ENCODE assay signal across 20 mouse cellular contexts in genomic region chr19:6271206-6271605, GRCm38 (mm10). TPM values are rescaled to one million over a fixed set of nuclear protein-coding genes. Genes with fewer than 3 reads are reported as not detected.
DNase-seq lines count a peak whose midpoint lies in the region; ATAC-seq and TF ChIP-seq lines count a peak whose summit lies in the region.
"Had no signal": no experiment of that assay in that cellular context is flagged by ENCODE, and none has a peak within 500 bp of the region (broad histone marks: within the 10 kb centered on the region; RNA-seq: fewer than 3 reads in every experiment).

No protein-coding gene starts in this region.

- WGBS in liver, postnatal 0 days (ENCODE audit: insufficient replicate concordance): 58% methylated on average over 8 of the region's 8 CpGs
- 52% methylated on average over 8 of the region's 8 CpGs for WGBS in liver, embryonic 11.5 days
- WGBS in kidney, embryonic 14.5 days: 35% methylated on average over 8 of the region's 8 CpGs
- 30% methylated on average over 8 of the region's 8 CpGs for WGBS in stomach, postnatal 0 days

- DNase-seq in gastrocnemius, adult 2 months: no peak
- no peak for DNase-seq in gastrocnemius, postnatal 14 days
- DNase-seq in liver, postnatal 0 days: no peak
- DNase-seq in liver, embryonic 11.5 days (ENCODE audit: low spot score): no peak
- peak; percentile 29 for DNase-seq in stomach, postnatal 0 days (ENCODE audit: low spot score)
- no peak for DNase-seq in c-Kit-positive CD71-positive TER-119-positive erythroid progenitor cells, embryonic 14.5 days (ENCODE audit: low spot score)
- no peak for DNase-seq in ovary, postnatal 10 days (ENCODE audit: low spot score)
- DNase-seq: cerebellum, adult 11-12 months; embryo, embryonic 11 days; right cerebral cortex, adult 18-20 months; thymus, adult 2 months had no signal

- TF ChIP-seq EP300 in liver, postnatal 0 days (IDR thresholded peaks at IDR 0.05; ENCODE audit: low read depth): no peak
- no peak for TF ChIP-seq EP300 in stomach, postnatal 0 days (optimal IDR thresholded peaks at IDR 0.05)

- H3K4me2 ChIP-seq in liver, postnatal 0 days (ENCODE audit: low read depth, low read length): no peak overlapping the region
- no peak overlapping the region for H3K4me2 ChIP-seq in liver, embryonic 11.5 days
- no peak overlapping the region for H3K4me2 ChIP-seq in kidney, embryonic 14.5 days (replicated peaks; ENCODE audit: low read depth, low read length)
- no peak overlapping the region for H3K4me2 ChIP-seq in stomach, postnatal 0 days (replicated peaks; ENCODE audit: low read depth)
- H3K4me2 ChIP-seq: heart, embryonic 15.5 days; limb, embryonic 15.5 days; midbrain, embryonic 11.5 days; neural tube, embryonic 12.5 days had no signal

- no peak for TF ChIP-seq CTCF in gastrocnemius, adult 2 months (IDR thresholded peaks at IDR 0.05)
- no peak for TF ChIP-seq CTCF in liver, postnatal 0 days (IDR thresholded peaks at IDR 0.05; ENCODE audit: low read depth)
- TF ChIP-seq CTCF in stomach, postnatal 0 days (IDR thresholded peaks at IDR 0.05; ENCODE audit: low read depth): no peak

- peaks cover 54% of the 10 kb centered on the region for H3K4me1 ChIP-seq in liver, postnatal 0 days (ENCODE audit: insufficient read depth)
- peaks cover 7% of the 10 kb centered on the region for H3K4me1 ChIP-seq in liver, embryonic 11.5 days (replicated peaks; ENCODE audit: control insufficient read depth, insufficient read depth, low read length)
- H3K4me1 ChIP-seq in kidney, embryonic 14.5 days (ENCODE audit: control insufficient read depth, insufficient read depth, low read length): peaks cover 6% of the 10 kb centered on the region; the same call in 1 of the 2 replicates
- H3K4me1 ChIP-seq in stomach, postnatal 0 days (replicated peaks; ENCODE audit: control insufficient read depth, insufficient read depth): no peaks in the 10 kb centered on the region

- H3K9ac ChIP-seq in liver, postnatal 0 days (replicated peaks): peak overlapping the region; percentile 30; the same call in 1 of the 2 replicates
- no peak overlapping the region for H3K9ac ChIP-seq in liver, embryonic 11.5 days (ENCODE audit: low read depth, low read length)
- H3K9ac ChIP-seq in kidney, embryonic 14.5 days (ENCODE audit: low read depth, low read length): peak overlapping the region; percentile 12; the same call in 1 of the 2 replicates
- H3K9ac ChIP-seq in stomach, postnatal 0 days (ENCODE audit: low read length): no peak overlapping the region
- H3K9ac ChIP-seq: heart, embryonic 15.5 days; limb, embryonic 15.5 days; neural tube, embryonic 12.5 days had no signal

- no peak for ATAC-seq in liver, postnatal 0 days
- ATAC-seq in liver, embryonic 11.5 days (replicated peaks; ENCODE audit: low FRiP score): no peak
- ATAC-seq in kidney, embryonic 14.5 days (ENCODE audit: low FRiP score, low TSS enrichment): no peak
- ATAC-seq in stomach, postnatal 0 days (ENCODE audit: low FRiP score, low TSS enrichment): no peak
- ATAC-seq: activated CD4-positive, CD25-positive, alpha-beta regulatory T cell, adult 4 months; lung, postnatal 0 days had no signal

- intact Hi-C loops in gastrocnemius, adult 2 months (cut with DNase I): no loop called here
- intact Hi-C loops in gastrocnemius, postnatal 14 days (cut with DNase I; ENCODE audit: low total_unique reads): no loop called here

- no peaks in the 10 kb centered on the region for H3K36me3 ChIP-seq in liver, postnatal 0 days (replicated peaks; ENCODE audit: insufficient read depth, low read length)
- no peaks in the 10 kb centered on the region for H3K36me3 ChIP-seq in liver, embryonic 11.5 days (ENCODE audit: control insufficient read depth, insufficient read depth, low read length)
- H3K36me3 ChIP-seq in kidney, embryonic 14.5 days (ENCODE audit: control insufficient read depth, insufficient read depth, low read length): no peaks in the 10 kb centered on the region
- no peaks in the 10 kb centered on the region for H3K36me3 ChIP-seq in stomach, postnatal 0 days (ENCODE audit: control insufficient read depth, insufficient read depth, low read length)
- H3K36me3 ChIP-seq: heart, embryonic 15.5 days; limb, embryonic 15.5 days; neural tube, embryonic 12.5 days had no signal

- H3K27ac ChIP-seq in gastrocnemius, adult 2 months: 0 out of 2 replicates have a peak overlapping the region, but pooled peaks have one; percentile 12
- peak overlapping the region; percentile 82 for H3K27ac ChIP-seq in liver, postnatal 0 days (ENCODE audit: low read depth)
- no peak overlapping the region for H3K27ac ChIP-seq in liver, embryonic 11.5 days (ENCODE audit: low read depth, low read length)
- H3K27ac ChIP-seq in kidney, embryonic 14.5 days (ENCODE audit: low read depth, low read length): no peak overlapping the region
- no peak overlapping the region for H3K27ac ChIP-seq in stomach, postnatal 0 days (replicated peaks)
- H3K27ac ChIP-seq: heart, embryonic 15.5 days; limb, embryonic 15.5 days; neural tube, embryonic 12.5 days had no signal

- H3K9me3 ChIP-seq in liver, postnatal 0 days (ENCODE audit: low read length): no peaks in the 10 kb centered on the region
- H3K9me3 ChIP-seq in liver, embryonic 11.5 days (ENCODE audit: control insufficient read depth, low read length): no peaks in the 10 kb centered on the region
- no peaks in the 10 kb centered on the region for H3K9me3 ChIP-seq in kidney, embryonic 14.5 days (ENCODE audit: control insufficient read depth, low read length)
- no peaks in the 10 kb centered on the region for H3K9me3 ChIP-seq in stomach, postnatal 0 days (ENCODE audit: control insufficient read depth, low read length)
- H3K9me3 ChIP-seq: heart, embryonic 15.5 days; limb, embryonic 15.5 days; neural tube, embryonic 12.5 days had no signal

- H3K4me3 ChIP-seq in gastrocnemius, adult 2 months: no peak overlapping the region
- H3K4me3 ChIP-seq in liver, postnatal 0 days (ENCODE audit: low read depth, low read length): no peak overlapping the region
- no peak overlapping the region for H3K4me3 ChIP-seq in liver, embryonic 11.5 days (ENCODE audit: low read depth, low read length)
- no peak overlapping the region for H3K4me3 ChIP-seq in kidney, embryonic 14.5 days (ENCODE audit: low read length)
- H3K4me3 ChIP-seq in stomach, postnatal 0 days (ENCODE audit: low read depth, low read length): no peak overlapping the region
- H3K4me3 ChIP-seq: heart, embryonic 15.5 days; limb, embryonic 15.5 days; neural tube, embryonic 12.5 days had no signal

- no peaks in the 10 kb centered on the region for H3K27me3 ChIP-seq in liver, postnatal 0 days (ENCODE audit: insufficient read depth, low read length)
- H3K27me3 ChIP-seq in liver, embryonic 11.5 days (replicated peaks; ENCODE audit: control insufficient read depth, insufficient read depth, low read length): no peaks in the 10 kb centered on the region
- H3K27me3 ChIP-seq in kidney, embryonic 14.5 days (ENCODE audit: control insufficient read depth, insufficient read depth, low read length): peaks cover 6% of the 10 kb centered on the region; the same call in 1 of the 2 replicates
- no peaks in the 10 kb centered on the region for H3K27me3 ChIP-seq in stomach, postnatal 0 days (ENCODE audit: control insufficient read depth, insufficient read depth, low read length)
- H3K27me3 ChIP-seq: heart, embryonic 15.5 days; limb, embryonic 15.5 days had no signal

RNA-seq across cellular contexts. Expression of gene Ehd1, which starts 5.3 kb away (rescaled TPM):
- total RNA-seq in gastrocnemius, adult 2 months (2021): 10 to 100 TPM; 28.4 to 32.3 TPM
- total RNA-seq in gastrocnemius, postnatal 14 days (2021): 10 to 100 TPM; 40.5 to 50.8 TPM
- 36.4 and 36.9 TPM in 2 replicates for polyA plus RNA-seq in liver, postnatal 0 days (2015; fragmentation: Nextera tagmentation; extraction: Ambion mirVana)
- polyA plus RNA-seq in liver, embryonic 11.5 days (2014; fragmentation: Nextera tagmentation; extraction: Ambion mirVana): 96.5 and 105 TPM in 2 replicates
- polyA plus RNA-seq in kidney, embryonic 14.5 days (2014; fragmentation: Nextera tagmentation; extraction: Ambion mirVana): 38.3 and 46.0 TPM in 2 replicates
- polyA plus RNA-seq in stomach, postnatal 0 days (2015; fragmentation: Nextera tagmentation; extraction: Ambion mirVana): 62.0 and 63.8 TPM in 2 replicates

RNA-seq across cellular contexts. Expression of gene Atg2a, which starts 29.7 kb away (rescaled TPM):
- 10 to 100 TPM; 18.4 to 19.0 TPM for total RNA-seq in gastrocnemius, adult 2 months (2021)
- total RNA-seq in gastrocnemius, postnatal 14 days (2021): 10 to 100 TPM; 12.7 to 14.6 TPM
- polyA plus RNA-seq in liver, postnatal 0 days (2015; fragmentation: Nextera tagmentation; extraction: Ambion mirVana): 3.4 and 3.8 TPM in 2 replicates
- 10.4 and 13.5 TPM in 2 replicates for polyA plus RNA-seq in liver, embryonic 11.5 days (2014; fragmentation: Nextera tagmentation; extraction: Ambion mirVana)
- 7.2 and 12.4 TPM in 2 replicates for polyA plus RNA-seq in kidney, embryonic 14.5 days (2014; fragmentation: Nextera tagmentation; extraction: Ambion mirVana)
- 4.8 and 6.0 TPM in 2 replicates for polyA plus RNA-seq in stomach, postnatal 0 days (2015; fragmentation: Nextera tagmentation; extraction: Ambion mirVana)

RNA-seq across cellular contexts. Expression of gene Cdc42bpg, which starts 35.0 kb away (rescaled TPM):
- total RNA-seq in gastrocnemius, adult 2 months (2021): 1 to 10 TPM; 6.0 to 6.4 TPM
- 1 to 10 TPM; 3.4 to 3.9 TPM for total RNA-seq in gastrocnemius, postnatal 14 days (2021)
- polyA plus RNA-seq in liver, postnatal 0 days (2015; fragmentation: Nextera tagmentation; extraction: Ambion mirVana): 0.27 and 0.35 TPM in 2 replicates
- polyA plus RNA-seq in liver, embryonic 11.5 days (2014; fragmentation: Nextera tagmentation; extraction: Ambion mirVana): 0.26 and 1.2 TPM in 2 replicates
- 0.89 and 2.0 TPM in 2 replicates for polyA plus RNA-seq in kidney, embryonic 14.5 days (2014; fragmentation: Nextera tagmentation; extraction: Ambion mirVana)
- polyA plus RNA-seq in stomach, postnatal 0 days (2015; fragmentation: Nextera tagmentation; extraction: Ambion mirVana): 1.3 and 1.9 TPM in 2 replicates

RNA-seq across cellular contexts. Expression of gene Ppp2r5b, which starts 35.5 kb away (rescaled TPM):
- 10 to 100 TPM; 35.6 to 37.7 TPM for total RNA-seq in gastrocnemius, adult 2 months (2021)
- 10 to 100 TPM; 22.4 to 24.7 TPM for total RNA-seq in gastrocnemius, postnatal 14 days (2021)
- 3.2 and 3.8 TPM in 2 replicates for polyA plus RNA-seq in liver, postnatal 0 days (2015; fragmentation: Nextera tagmentation; extraction: Ambion mirVana)
- polyA plus RNA-seq in liver, embryonic 11.5 days (2014; fragmentation: Nextera tagmentation; extraction: Ambion mirVana): 10.5 and 12.0 TPM in 2 replicates
- polyA plus RNA-seq in kidney, embryonic 14.5 days (2014; fragmentation: Nextera tagmentation; extraction: Ambion mirVana): 16.4 and 19.7 TPM in 2 replicates
- polyA plus RNA-seq in stomach, postnatal 0 days (2015; fragmentation: Nextera tagmentation; extraction: Ambion mirVana): 14.7 and 15.0 TPM in 2 replicates

RNA-seq across cellular contexts. Expression of gene Gpha2, which starts 45.0 kb away (rescaled TPM):
- not detected for total RNA-seq in gastrocnemius, adult 2 months (2021)
- total RNA-seq in gastrocnemius, postnatal 14 days (2021): not detected
- not detected in 2 replicates for polyA plus RNA-seq in liver, postnatal 0 days (2015; fragmentation: Nextera tagmentation; extraction: Ambion mirVana)
- polyA plus RNA-seq in liver, embryonic 11.5 days (2014; fragmentation: Nextera tagmentation; extraction: Ambion mirVana): 0.70 TPM in 1 of 2 replicates, not detected in the other
- polyA plus RNA-seq in kidney, embryonic 14.5 days (2014; fragmentation: Nextera tagmentation; extraction: Ambion mirVana): 0.93 TPM in 1 of 2 replicates, not detected in the other
- 0.17 and 0.46 TPM in 2 replicates for polyA plus RNA-seq in stomach, postnatal 0 days (2015; fragmentation: Nextera tagmentation; extraction: Ambion mirVana)
- total RNA-seq: gastrocnemius, adult 8-10 months; MEL had no signal
- polyA plus RNA-seq: activated CD4-positive, CD25-positive, alpha-beta regulatory T cell, adult 4 months; heart, embryonic 15.5 days; neural tube, embryonic 12.5 days had no signal

Comparison
In these comparisons a context has a peak if more than half of its experiments do, and no peak if none do; other contexts are left out.
1. H3K27ac ChIP-seq: peak in gastrocnemius, adult 2 months (single experiment) and liver, postnatal 0 days (single experiment); none in liver, embryonic 11.5 days (single experiment), kidney, embryonic 14.5 days (single experiment) and stomach, postnatal 0 days (single experiment).
2. H3K9ac ChIP-seq: peak in liver, postnatal 0 days (single experiment) and kidney, embryonic 14.5 days (single experiment); none in liver, embryonic 11.5 days (single experiment) and stomach, postnatal 0 days (single experiment).